Mouse (Mus musculus): ENCODE measurements around the gene Rcan2.
A peak's percentile ranks its signal among the peaks of the same experiment; 100 is the strongest.
"Not testable (repeated sequence)": the region's sequence is repeated elsewhere in the genome, so short reads cannot be mapped to it uniquely, and the experiment has no call there.

The Rcan2 gene

DNA sequence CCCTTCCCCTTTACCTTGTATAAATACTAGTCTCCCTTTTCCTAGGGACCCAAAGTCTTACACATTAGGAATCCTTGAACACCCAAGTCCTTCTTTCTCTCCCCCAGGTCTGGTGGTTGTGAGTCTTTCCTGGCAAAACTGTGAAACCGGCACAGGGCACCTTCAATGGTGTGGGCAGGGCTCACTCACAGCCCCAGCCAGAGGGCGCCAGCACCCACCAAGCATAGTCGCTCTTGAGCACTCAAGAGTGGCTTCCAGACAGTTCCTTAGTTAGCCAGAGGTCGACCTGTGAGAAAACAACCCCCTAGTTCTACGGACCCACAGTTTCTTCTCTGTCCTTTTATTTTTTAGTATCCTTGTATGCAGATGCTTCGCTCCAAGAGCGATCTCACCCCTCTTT is at the start of gene Rcan2:
Rcan2 (plus strand) TSS at position 275 of the 400 bp plus-strand sequence.
- peak; percentile 59 for DNase-seq

DNA sequence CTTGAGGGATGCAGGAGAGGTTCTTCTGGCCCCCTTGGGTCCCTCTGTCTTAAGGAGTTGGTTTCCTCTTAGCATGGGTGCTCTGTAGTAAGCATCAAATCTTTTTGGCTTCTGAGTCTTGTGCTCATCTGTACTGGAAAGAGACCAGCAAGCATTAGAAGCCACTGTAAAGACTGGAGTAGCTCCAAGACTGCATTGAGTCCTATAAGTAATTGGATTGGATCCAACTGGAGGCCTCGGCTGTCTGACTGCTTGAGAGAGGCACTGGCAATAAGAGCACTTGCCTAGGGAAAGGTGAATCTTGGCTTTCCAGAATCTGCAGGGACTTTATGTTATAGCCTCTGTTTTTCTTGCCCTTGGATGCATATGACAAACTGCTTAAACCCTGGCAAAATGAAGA is 48.3 kb upstream of the Rcan2 start:
- DNase-seq, result no peak

DNA sequence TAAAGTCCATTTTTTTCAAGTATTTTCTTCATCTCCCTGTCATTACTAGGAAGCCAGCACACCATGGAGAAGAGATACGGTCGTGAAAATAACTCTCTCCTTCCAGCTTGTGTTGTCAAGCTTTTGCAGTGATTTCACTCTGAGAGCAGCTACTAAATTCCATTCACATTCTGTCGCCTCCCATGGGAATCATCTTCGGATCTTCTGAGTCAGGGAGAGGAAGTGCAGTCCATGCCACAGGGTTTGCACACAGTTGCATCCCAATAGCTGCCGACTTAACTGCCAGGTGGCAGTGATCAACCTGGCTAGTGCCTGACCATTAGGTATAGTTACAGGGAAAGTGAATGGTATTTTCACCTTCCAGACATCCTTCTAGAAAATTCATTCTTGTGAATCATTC is 46.5 kb upstream of the Rcan2 start:
- DNase-seq, result no peak

DNA sequence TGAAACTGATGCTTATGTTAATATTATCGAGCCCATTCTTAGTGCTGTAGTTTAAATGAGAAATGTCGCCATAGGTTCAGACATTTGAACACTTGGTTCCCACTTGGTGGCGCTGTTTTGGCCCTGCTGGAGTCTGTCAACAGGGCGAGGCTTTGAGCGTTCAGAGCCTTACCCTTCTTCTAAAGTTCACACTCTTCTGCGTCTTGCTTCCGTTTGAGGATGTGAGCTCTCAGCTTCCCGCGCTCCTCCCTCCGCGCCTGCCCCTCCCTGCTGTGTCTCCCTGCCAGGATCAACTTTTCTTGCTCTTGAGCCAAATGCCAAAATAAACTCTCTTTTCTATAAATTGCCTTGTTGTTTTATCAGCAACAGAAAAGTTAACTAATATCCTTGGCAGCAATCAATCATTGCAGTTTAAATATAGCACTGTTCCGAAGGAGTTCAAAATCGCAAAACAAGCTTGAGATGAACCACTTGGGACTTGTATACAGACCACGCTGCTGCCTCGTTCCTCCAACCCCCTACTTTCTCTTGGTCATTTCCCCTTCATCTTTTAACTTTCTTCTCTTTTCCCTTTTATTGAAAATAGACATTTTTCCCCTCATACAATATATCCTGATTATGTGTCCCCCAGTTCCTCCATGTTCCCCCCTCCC is 42.4 kb upstream of the Rcan2 start:
- DNase-seq, result no peak

DNA sequence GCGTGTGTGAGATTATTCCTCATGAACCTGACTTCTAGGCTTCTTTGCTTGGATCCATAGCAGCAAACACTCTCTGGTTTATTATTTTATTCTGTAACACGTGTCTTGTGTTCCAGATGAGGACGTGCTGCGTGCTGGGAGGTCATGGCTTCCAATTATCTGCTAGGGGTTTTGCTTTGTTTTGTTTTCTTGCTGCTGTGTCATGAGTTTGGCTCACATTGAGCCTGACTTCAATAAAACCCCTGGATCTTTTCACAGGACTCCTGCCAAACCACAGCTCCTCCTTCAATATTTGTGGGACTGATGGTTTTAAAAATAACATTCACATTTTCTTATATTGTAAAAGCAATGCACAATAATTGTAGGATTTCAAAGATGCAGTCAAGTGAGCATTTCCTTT is 16.6 kb upstream of the Rcan2 start:
- no peak for DNase-seq

DNA sequence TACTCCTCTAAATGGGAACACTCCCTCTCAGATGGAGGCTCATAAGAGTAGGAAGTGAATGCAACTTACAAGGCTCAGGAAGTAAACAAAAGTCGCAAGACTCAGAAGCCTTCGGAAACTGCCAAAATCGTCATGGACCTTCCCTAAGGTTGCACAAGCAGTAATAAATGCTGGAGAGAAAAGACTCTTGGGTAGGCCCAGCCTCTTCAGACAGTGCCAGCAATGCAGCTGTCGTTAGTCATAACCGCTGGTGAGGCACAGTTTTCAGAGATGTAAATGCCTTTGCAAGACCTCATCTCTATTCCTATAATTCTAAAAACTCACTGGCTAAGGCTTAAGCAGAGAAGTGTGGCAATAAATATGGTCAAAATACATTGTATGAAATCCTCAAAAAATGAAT is 12.9 kb upstream of the Rcan2 start:
- no peak for DNase-seq

DNA sequence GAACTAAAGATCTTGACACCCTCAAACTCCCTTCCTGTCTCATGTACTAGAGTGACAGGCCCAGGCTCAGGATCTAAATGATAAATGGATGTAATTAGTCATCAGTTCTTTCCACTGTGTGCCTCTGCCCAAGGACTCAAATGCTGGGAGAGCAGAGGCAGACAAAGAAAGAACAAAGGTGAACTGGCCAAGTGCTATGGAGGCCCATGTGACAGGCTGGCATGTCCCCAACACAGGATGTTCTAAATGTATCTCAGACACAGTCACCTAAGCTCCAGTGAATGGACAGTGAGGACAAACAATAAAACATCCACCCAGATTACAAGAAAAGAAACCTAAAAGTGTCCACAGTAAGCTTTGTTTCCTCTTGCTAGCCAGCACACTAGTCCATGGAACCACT is 11.8 kb upstream of the Rcan2 start:
- no peak for DNase-seq

DNA sequence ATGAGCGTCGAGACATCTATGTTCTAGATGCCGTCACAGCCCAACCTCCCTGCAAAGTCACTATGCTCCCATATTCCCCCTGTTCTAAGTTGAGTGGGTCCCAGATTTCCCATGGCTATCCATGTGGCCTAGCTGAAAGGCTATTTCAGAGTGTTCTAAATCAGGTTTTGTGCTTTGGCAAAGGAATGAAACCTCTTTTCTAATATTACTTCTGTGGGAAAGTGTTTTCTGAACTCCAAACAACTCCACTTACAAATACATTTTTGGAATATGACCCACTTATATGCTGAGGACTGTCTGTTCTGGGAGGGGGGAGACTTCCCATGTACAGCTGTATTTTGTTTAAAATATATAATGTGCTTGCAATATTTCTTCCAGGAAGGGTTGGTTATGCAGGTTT is 9.4 kb upstream of the Rcan2 start:
- no peak for DNase-seq

DNA sequence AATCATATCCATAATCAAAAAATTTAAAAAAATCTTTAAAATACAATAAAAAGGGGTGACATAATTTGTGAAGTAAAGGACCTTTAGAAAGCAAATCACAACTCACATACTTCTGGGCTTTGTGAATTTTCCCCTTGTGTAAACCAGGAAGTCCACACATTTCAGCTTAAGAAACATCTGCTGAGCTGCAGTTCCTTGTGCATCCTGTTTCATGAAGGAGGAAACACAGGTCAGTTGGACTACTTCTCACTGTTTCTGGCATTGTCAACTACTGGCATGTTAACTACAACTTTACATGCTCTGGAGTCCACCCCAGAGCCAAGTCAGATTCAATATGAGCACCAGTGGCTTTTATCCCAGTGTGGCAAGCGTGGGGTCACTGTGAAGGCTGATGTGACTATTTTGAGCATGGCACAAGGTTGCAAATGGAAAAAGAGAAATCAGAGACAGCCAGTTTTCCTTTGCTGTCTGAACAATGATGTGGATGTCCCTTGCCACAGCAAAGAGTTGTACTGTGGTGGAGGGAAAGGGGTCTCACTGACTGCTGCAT is 6.3 kb upstream of the Rcan2 start:
- no peak for DNase-seq

DNA sequence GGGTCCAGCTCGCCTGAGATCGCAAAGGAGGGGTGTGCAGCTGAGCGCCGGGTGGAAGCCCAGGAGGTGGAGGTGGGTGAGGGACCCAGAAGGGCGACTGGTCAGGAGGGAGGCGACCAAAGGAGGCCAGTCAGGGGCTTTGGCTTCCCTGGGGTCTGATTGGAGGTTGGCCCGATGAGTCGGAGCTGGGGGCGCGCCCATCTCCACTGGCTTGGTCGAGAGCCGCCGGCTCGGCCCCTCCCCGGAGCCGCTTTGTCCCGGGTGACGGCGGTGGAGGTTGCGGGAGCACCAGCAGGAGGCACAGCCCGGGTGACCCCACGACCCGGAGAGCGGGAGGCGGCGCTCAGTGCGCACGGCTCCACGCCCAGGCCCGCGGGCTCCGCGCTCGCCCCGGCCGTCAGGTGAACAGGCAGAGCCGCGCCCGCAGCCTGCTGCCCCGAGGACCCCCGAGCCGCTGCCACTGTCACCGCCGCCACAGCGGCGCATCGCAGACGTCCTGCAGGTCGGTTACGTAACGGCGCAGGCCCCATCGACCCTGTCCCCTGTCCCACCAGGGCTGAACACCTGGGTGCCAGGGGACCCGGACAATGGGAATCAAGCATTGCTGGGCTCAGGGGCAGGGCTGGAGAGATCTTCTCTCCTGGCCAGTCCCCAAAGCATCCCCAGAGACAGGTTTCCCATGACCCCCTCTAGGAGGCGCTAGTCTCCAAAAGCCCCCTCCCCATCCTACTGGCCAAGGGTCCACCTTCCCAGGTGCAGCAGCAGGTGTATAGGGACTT is 633 bp downstream of the Rcan2 start:
- peak; percentile 46 for DNase-seq

DNA sequence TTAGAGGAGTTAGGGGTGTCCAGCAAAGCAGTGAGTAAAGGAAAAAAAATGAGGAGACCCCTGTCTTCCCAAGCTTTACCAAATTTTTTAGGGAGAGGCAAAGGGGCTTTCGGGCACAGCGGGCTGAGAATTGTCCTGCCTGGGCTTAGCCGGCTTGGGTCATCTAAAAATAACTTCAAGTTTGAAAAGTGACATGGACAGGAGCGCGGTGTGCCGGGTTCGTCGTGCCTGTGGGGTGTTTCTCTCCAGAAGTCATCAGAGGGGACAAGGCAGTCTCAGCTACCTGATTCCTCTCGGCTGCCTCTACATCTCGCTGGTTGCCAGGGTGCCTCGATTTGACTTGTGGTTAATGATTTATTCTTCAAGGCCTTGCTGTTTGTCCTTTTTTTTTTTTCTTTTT is 1.3 kb downstream of the Rcan2 start:
- no peak for DNase-seq

DNA sequence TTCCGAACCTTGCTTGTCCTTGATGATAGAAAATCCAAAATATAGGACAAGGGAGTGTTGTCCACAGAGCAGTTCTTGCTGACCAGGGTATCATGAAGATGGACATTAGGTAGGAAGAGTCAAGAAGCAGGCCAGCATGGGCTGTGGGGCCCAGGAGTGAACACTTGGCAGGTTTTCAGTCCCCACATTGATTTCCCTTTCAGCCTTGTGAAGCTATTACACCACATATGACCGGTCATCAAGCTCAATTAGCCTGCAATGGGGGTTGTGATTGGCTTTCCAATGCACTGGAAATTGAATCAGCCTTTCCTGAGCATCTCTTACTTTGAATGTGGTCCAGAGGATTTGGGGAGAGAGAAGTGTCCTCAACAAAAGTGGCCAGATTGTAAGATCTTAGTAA is 2.0 kb downstream of the Rcan2 start:
- DNase-seq, result no peak

DNA sequence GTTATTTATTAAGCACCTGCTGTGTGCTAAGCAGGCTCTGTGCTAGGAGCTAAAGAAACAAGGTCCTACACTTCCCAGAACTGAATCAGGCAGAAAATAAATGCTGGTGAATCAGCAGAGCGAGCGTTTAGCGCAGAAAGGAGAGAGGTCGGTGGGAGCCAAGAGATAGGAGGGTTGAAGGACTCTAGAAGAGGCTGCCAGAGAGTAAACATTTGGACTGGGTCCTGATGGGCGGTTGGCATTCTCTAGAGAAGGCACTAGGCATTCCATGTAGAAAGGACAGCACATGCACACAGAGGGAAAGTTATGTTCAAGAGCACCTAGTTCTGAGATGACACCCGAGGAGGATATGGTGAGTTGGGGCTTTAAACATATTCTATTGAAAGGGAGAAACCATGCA is 2.6 kb downstream of the Rcan2 start:
- no peak for DNase-seq

DNA sequence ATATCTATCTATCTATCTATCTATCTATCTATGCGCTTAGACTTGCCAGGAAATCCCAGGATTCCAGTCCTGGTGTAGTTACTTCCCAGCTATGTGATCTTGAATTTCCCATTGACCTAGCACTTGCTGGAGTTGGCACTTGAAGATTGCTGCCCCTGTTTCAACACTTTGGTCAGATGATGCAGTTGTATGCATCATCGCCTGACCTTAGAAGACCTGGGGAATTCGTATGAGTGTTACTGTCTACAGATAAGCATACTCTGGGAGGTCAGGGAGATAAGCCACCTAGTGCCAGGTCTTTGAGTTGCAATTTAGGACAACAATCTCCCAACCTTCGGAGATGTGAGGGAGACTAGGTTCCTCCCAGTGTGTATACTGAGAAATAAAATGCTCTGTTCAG is 5.7 kb downstream of the Rcan2 start:
- DNase-seq, result no peak

DNA sequence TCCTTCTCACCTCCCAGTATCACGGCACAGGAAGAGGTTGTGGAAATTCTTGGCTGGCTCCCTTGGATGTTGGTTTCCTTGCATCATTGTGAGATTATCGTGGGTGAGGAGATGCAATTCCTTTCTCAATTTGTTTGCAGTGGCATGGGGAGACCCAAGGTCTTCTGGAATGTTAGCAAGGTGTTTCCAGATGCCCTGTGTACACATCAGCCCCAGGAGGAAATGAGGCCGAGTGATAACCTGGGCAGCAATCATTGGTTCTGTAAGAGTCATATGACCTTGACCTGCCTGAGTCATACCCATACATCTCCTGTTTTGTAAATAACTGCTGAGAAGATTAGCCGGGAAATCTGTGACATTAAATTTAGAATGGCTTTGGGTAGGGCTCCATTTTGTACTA is 10.3 kb downstream of the Rcan2 start:
- DNase-seq, result no peak

DNA sequence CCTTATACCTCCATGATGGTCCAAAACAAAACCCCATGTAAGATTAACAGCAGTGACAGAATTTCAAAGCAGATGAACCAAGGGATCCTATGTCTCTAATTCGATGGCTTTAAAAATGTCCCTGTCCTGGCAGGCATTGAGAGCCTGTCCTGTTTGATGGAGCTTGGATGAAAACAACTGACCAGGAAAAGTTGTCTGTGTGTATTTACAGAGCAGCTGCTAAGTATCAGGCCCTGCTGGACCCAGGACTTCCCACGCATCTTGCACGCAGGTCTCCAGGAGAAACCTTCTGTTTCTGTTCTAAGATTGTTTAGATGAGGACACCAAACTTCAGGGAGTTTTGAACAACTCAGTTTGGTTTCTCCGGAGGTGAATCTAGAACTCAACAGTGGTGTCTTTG is 14.2 kb downstream of the Rcan2 start:
- DNase-seq, result no peak

DNA sequence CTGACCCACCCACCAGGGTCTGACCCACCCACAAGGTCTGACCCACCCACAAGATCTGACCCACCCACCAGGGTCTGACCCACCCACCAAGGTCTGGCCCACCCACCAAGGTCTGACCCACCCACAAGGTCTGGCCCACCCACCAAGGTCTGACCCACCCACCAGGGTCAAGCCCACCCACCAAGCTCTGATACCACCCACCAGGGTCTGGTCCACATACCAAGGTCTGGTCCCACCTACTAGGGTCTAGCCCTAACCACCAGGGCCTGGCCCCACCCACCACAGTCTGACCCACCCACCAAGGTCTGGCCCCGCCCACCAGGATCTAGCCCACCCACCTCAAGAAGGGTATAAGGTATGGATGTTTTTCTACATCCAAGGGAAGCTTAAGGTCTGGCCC is 15.3 kb downstream of the Rcan2 start:
- no peak for DNase-seq

DNA sequence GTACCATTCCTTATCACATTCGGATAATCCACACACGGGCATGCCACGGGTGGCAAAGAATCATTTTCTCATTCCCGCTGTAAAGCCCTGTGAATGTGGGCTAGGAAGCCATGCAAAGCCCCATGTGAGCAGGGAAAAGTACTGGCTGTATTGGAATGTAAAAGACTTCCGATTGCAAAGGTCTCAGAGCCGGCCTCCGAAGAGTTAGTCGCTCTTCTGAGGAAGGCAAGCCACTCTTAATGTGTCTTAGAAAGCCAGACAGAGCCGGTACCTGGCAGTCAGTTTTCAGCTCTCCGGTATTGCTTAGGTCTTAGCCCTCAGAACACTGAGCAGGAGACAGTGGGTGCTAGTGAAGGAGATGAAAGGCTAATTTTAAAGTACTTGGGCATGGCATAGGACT is 16.0 kb downstream of the Rcan2 start:
- no peak for DNase-seq

DNA sequence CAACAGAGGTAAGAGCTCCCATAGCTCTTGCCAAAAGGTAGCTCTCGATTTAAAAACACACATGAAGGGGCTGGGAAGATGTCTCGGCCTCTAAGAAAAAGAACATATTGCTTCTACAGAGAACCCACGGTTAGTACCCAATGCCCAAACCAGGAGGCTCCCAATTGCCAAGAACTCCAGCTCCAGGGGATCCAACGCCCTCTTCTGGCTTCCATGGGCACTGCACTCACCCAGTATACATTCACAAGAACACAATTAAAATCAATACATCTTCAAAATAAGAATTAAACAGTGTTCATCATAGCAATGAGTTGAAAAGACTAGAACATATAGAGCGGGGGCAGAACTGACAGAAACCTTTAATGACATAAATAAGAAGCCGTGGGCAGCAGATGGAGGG is 17.2 kb downstream of the Rcan2 start:
- DNase-seq, result no peak

DNA sequence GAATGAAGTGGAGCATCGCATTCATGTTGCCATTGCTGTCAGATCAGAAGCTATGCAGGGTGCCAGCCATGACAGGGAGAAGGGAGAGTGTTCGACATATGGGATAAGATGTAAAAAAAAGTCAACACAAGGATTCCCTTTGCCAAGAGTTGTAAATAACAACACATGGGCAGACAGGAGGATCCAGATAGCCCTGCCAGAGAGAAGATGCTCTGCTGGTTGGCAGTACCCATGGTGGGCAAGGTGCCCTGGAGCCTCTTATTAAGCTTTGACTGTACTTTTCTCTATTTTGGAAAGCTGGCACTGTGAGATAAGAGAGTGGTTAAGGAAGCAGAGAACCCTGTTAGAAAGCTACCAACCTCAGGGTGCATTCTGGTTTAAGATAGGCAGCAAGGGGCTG is 19.8 kb downstream of the Rcan2 start:
- no peak for DNase-seq

DNA sequence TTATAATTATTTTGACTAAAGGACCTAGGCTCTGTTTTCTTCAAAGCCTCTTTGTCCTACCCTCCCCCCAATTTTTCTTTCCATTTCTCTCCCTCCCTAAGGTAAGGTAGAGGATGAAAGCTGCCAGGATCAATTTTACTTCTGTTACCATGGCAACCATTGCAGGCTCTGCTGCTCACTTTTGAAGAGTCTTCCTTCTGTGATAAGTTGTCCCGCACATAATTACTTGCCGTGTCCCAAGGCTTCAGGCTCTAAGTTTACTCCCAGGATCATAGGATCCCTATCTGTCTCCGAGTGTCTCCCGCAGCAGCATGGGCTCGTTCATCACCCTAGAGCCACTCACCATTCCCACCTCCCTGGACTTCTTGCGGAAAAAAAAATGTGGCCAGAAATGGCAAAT is 21.1 kb downstream of the Rcan2 start:
- DNase-seq, result no peak

DNA sequence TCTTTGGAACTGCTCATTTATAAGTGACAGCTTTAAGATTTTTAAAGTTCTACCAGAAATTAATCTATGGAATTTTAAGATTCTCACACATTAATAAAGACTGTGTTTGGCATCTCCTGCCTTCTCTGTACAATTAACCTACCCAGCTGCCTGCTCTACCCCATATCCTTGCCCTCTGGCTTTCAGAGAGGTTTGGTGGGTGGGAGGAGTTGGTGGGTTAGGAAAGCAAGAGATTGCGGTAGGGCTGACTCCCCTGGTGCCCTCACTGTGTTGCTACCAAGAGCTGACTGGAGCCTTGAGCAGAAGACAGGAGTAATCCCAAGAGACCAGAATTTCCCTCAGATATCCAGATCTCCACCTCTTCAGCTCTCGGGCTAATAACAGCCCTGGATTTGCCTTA is 21.5 kb downstream of the Rcan2 start:
- DNase-seq, result no peak

DNA sequence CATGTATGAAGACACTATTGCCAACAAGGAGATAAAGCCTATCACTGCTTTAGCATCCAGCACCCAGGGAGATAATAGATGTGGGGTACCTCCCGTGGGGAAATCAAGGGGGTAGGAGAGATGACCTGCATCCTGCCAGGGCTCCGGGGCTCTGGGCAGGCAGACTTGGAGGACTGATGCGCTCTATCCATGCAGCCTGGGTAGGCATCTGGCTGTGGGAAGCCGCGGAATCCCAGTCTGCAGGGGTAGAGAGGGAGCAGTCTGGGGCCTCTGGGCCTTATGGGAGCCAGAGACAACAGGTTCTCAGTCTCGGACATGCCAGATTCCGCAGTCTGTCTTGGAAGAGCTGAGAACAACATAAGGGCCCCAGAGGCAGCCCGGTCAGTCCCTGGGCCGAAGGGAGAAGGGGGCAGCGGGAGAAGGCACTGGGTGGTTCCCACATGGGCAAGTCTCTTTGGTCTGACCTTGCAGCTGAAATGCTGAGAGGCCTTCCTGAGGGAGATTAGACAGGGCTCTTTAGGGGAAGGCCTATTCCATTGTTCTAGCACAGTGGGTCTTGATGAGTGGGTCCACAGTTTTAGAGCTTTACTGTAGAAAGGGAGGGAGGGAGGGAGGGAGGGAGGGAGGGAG is 23.7 kb downstream of the Rcan2 start:
- DNase-seq, result no peak

DNA sequence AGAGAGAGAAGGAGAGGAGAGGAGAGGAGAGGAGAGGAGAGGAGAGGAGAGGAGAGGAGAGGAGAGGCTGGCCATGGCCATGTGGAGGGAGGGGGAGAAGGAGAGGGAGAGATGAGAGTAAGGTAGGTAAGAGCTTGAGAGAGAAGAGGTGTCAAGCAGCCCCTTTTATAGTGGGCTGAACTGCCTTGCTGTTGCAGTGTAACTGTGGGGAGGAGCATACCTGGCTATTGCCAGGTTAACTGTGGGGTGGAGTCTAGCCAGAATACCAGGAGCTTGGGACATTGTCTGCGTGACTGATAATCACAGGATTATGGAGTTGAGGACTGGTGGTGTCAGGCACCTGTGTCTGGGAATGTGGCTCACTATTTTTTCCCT is 24.2 kb downstream of the Rcan2 start:
- not testable (repeated sequence) for DNase-seq
